Mouse (Mus musculus) hindbrain, postnatal 0 days (tissue): Measurements from ENCODE around the gene RPS10-NUDT3. TPM values are rescaled to one million over a fixed set of nuclear protein-coding genes. Genes with fewer than 3 reads are reported as not detected.

ENCODE experiments used
- ATAC-seq: fragments of 200-750 bp; cut with Nextera tagmentation; 2 replicates; pipeline ENCODE4 v1.8.0; 2017; ENCODE audit warnings: mild to moderate bottlenecking, moderate TSS enrichment, moderate library complexity
- DNase-seq: peaks from one replicate; pipeline ENCODE4 v3.0.0-alpha.2; 2015; ENCODE audit warnings: low spot score
- H3K27ac ChIP-seq: fragments of 300-500 bp; sonication (generic); 2 replicates; pipeline ENCODE4 v1.5.1; 2014; ENCODE audit warnings: mild to moderate bottlenecking
- H3K27me3 ChIP-seq: fragments of 300-500 bp; sonication (generic); 2 replicates; pipeline ENCODE4 v1.6.1; 2014; ENCODE audit warnings: low read length, mixed read lengths; ENCODE audit not compliant: insufficient read depth
- H3K36me3 ChIP-seq: fragments of 300-500 bp; sonication (generic); 2 replicates; pipeline ENCODE4 v1.6.1; 2014; ENCODE audit warnings: low read length, mixed read lengths; ENCODE audit not compliant: insufficient read depth
- H3K4me1 ChIP-seq: fragments of 300-500 bp; sonication (generic); 2 replicates; pipeline ENCODE4 v1.6.1; 2014; ENCODE audit warnings: antibody characterized with exemption, low read length, mixed read lengths; ENCODE audit not compliant: insufficient read depth
- H3K4me2 ChIP-seq: fragments of 300-500 bp; sonication (generic); 2 replicates; pipeline ENCODE4 v1.6.1; 2014; ENCODE audit warnings: low read depth, mild to moderate bottlenecking, low read length, moderate library complexity, mixed read lengths
- H3K4me3 ChIP-seq: fragments of 300-500 bp; sonication (generic); 2 replicates; pipeline ENCODE4 v1.5.1; 2014; ENCODE audit warnings: low read length
- H3K9ac ChIP-seq: fragments of 300-500 bp; sonication (generic); replicated peaks from 2 replicates; pipeline ENCODE4 v1.6.1; 2014; ENCODE audit warnings: mild to moderate bottlenecking, low read length, moderate library complexity, mixed read lengths
- H3K9me3 ChIP-seq: fragments of 300-500 bp; sonication (generic); 2 replicates; pipeline ENCODE4 v1.6.1; 2016; ENCODE audit warnings: low read length, mixed read lengths
- CTCF ChIP-seq: IDR thresholded peaks from 2 replicates; pipeline ENCODE4 v1.5.1; 2016; ENCODE audit warnings: antibody characterized with exemption, control low read depth, low read depth
- WGBS: fragments of 180-500 bp; shearing (Covaris S2); extraction: QIAGEN DNeasy Blood & Tissue Kit; methylation state at CpG from one replicate; pipeline ENCODE4 v1.1.7; 2014; 5-methylcytosine and 5-hydroxymethylcytosine counted together
- polyA plus RNA-seq: library from polyadenylated mRNA; unstranded; fragments of >200 nt; fragmentation: Nextera tagmentation; extraction: Ambion mirVana; gene quantifications from 2 replicates; pipeline ENCODE4 v1.2.1, GENCODE M21; 2015
- total RNA-seq: library from RNA; depleted of rRNA; stranded (reverse); fragments of >200 nt; gene quantifications from 2 replicates; pipeline ENCODE4 v1.2.3, GENCODE M21; 2014

Gene RPS10-NUDT3
- total and polyA plus RNA-seq, 2 experiments from 2014 or later = not detected

- H3K4me2 ChIP-seq = no peak overlapping the region
- TF ChIP-seq CTCF = no peak
- peak overlapping the region; percentile 26; the same call in 1 of the 2 replicates for H3K27ac ChIP-seq
- H3K4me3 ChIP-seq = no peak overlapping the region
- no peak for ATAC-seq
- H3K27me3 ChIP-seq = no peaks in the 10 kb centered on the region
- no peaks in the 10 kb centered on the region for H3K36me3 ChIP-seq
- H3K4me1 ChIP-seq = peaks cover 25% of the 10 kb centered on the region
- WGBS = 54% methylated on average over 21 of the region's 21 CpGs
- H3K9ac ChIP-seq = no peak overlapping the region; the same call in 1 of the 2 replicates
- H3K9me3 ChIP-seq = no peaks in the 10 kb centered on the region
- DNase-seq = no peak
Observed at GRCm38 (mm10) chr17:27603522-27604234, 31.3 kb downstream of the RPS10-NUDT3 start.

- H3K4me3 ChIP-seq = no peak overlapping the region
- H3K36me3 ChIP-seq = no peaks in the 10 kb centered on the region
- DNase-seq (no peak), ATAC-seq (no peak)
- H3K4me1 ChIP-seq = peaks cover 25% of the 10 kb centered on the region
- 88% methylated on average over 2 of the region's 2 CpGs for WGBS
- TF ChIP-seq CTCF = no peak
- H3K9ac ChIP-seq = no peak overlapping the region
- no peak overlapping the region for H3K4me2 ChIP-seq
- H3K27ac ChIP-seq = peak overlapping the region; percentile 26; the same call in 1 of the 2 replicates
- no peaks in the 10 kb centered on the region for H3K27me3 ChIP-seq
- no peaks in the 10 kb centered on the region for H3K9me3 ChIP-seq
Observed at GRCm38 (mm10) chr17:27603036-27603435, 32.0 kb downstream of the RPS10-NUDT3 start.

- ATAC-seq (no peak), DNase-seq (peak; percentile 36)
- Histone ChIP-seq H3K4me3 (no peak overlapping the region), H3K27me3 (no peaks in the 10 kb centered on the region), H3K27ac (peak overlapping the region; percentile 36; the same call in 1 of the 2 replicates), H3K9me3 (no peaks in the 10 kb centered on the region), H3K4me1 (peaks cover 25% of the 10 kb centered on the region), H3K4me2 (no peak overlapping the region), H3K36me3 (peaks cover 5% of the 10 kb centered on the region; the same call in 1 of the 2 replicates), H3K9ac (no peak overlapping the region)
- WGBS = 52% methylated on average over 5 of the region's 5 CpGs
- TF ChIP-seq CTCF = no peak
Observed at GRCm38 (mm10) chr17:27600869-27601268, 34.2 kb downstream of the RPS10-NUDT3 start.

- no peak for TF ChIP-seq CTCF
- Histone ChIP-seq H3K27ac (0 out of 2 replicates have a peak overlapping the region, but pooled peaks have one; percentile 36), H3K36me3 (peaks cover 9% of the 10 kb centered on the region; the same call in 1 of the 2 replicates), H3K9me3 (no peaks in the 10 kb centered on the region), H3K27me3 (no peaks in the 10 kb centered on the region), H3K9ac (0 out of 2 replicates have a peak overlapping the region, but pooled peaks have one; percentile 7), H3K4me3 (no peak overlapping the region), H3K4me2 (no peak overlapping the region), H3K4me1 (peaks cover 25% of the 10 kb centered on the region)
- DNase-seq = no peak
- no peak for ATAC-seq
- WGBS = 78% methylated on average over 3 of the region's 3 CpGs
Observed at GRCm38 (mm10) chr17:27600286-27600685, 34.7 kb downstream of the RPS10-NUDT3 start.

- Histone ChIP-seq H3K27me3 (no peaks in the 10 kb centered on the region), H3K4me2 (no peak overlapping the region), H3K27ac (peak overlapping the region; percentile 1; the same call in 1 of the 2 replicates), H3K36me3 (peaks cover 24% of the 10 kb centered on the region; the same call in 1 of the 2 replicates), H3K9ac (no peak overlapping the region), H3K9me3 (no peaks in the 10 kb centered on the region), H3K4me1 (peaks cover 8% of the 10 kb centered on the region), H3K4me3 (no peak overlapping the region)
- ATAC-seq (peak; percentile 38), DNase-seq (no peak)
- 70% methylated on average over 21 of the region's 21 CpGs for WGBS
- no peak for TF ChIP-seq CTCF
Observed at GRCm38 (mm10) chr17:27596376-27597190, 38.4 kb downstream of the RPS10-NUDT3 start.

GRCm38 (mm10) chr17:27595659-27596375, 39.2 kb downstream of the RPS10-NUDT3 start:
- TF ChIP-seq CTCF = peak; percentile 29; the same call in 1 of the 2 replicates
- Histone ChIP-seq H3K36me3 (peaks cover 28% of the 10 kb centered on the region; the same call in 1 of the 2 replicates), H3K9ac (no peak overlapping the region), H3K27ac (peak overlapping the region; percentile 1; the same call in 1 of the 2 replicates), H3K4me1 (peaks cover 3% of the 10 kb centered on the region), H3K4me2 (no peak overlapping the region), H3K9me3 (no peaks in the 10 kb centered on the region), H3K27me3 (no peaks in the 10 kb centered on the region), H3K4me3 (no peak overlapping the region)
- WGBS = 66% methylated on average over 15 of the region's 15 CpGs
- no peak for ATAC-seq
- no peak for DNase-seq
